Mouse (Mus musculus): ENCODE data around the gene Il9r.

The Il9r gene

DNA sequence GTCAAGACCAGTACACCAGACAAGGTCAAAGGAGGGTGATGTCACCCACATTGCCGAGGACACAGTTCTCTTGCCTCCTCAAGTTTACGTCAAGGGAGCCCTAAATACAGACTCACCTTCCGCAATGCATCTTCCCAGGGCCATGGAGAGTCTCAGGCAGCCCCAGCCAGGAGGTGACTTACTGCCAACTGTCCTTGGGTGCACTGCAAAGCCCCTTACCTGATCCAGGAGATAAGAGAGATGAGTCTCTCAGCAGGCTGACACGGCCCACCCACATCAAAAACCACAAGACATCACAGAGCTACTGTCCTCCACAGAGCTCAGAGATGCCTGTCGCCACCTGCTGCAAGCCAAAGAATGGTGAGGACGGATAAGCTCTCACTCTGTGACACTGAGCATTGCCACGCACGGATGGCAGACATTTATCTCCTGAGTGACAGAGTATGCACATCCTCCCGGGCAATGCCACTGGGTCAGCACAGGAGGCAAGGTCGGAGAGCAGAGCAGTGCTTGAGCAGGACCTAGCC, at the start of gene Il9r:
TSS of gene Il9r (minus strand) at position 205 of the 527 bp plus-strand sequence.
- peak; percentile 39 for DNase-seq

DNA sequence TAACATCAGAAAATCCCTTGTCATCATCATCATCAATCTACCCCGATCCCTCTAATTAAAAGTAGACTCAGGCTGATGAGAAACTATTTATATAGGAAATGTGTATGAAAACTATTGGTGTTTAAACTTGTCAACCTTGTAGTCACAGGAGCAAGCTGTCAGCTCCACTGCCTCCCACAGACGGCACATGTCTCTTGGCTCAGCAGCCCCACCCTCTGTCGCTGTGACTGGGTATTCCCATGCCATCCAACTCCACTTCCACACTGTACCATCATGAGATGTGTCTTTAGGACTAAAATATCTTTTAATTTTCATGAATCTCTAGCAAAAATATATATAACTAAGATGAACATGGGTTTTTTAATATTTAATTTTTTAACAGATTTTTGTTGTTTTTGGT, 48.3 kb upstream of the Il9r start:
- DNase-seq, result peak; percentile 77

DNA sequence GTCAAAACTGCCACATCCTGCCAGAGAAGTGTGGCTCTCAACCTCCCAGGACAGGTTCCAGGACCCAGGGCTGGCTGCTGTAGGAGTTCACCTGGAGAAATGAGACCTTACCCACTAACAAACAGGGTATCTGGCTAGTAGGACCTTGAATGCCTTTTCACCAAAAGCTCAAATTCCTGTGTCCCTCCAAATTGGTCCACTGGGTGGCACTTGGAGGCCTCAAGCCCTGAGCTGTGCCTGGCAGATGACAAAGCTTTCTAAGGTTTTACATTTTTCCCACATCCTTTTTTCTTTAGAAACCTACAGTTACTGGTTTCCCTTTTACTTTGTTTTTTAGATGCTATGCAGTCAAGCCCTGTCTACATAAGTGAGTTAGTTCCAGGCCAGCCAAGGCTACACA, 47.0 kb upstream of the Il9r start:
- DNase-seq, result peak; percentile 77

DNA sequence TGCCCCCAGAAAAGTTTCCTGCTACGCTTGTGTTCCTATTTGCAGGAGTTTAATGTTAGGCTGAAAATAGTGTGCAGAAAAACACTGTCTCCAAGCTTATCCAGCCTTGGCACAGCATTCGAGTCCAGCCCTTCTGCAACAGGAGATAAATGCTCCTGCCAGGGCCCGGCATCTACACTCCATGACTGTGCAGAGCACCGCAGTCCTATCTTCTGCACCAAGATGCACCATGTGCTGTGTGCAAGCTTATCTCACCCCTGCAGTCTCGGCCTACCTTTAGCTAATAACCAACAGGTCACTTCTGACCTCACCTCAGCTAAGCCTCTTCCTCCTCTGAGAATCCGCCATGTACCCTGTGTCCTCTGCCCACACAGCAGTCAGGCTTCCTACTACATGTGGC, 45.5 kb upstream of the Il9r start:
- peak; percentile 94 for DNase-seq

DNA sequence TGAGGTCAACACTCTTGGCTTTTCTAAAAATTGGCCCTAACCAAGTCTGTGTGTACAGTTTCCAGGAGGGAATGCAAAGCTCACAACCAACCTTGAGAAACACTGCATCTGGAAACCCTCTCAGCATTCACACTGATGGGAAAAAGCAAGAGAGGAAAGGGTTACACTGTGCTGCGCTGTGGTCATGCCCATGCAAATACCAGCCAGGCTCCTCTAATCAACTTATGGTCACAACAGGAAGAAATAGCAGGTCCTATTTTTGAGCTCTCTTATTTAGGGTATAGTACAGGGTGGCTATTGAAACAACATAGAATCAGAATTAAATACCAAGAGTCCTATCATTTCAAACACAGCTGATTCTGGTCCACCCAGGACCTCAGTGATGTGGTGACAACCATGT, 44.5 kb upstream of the Il9r start:
- DNase-seq, result no peak

DNA sequence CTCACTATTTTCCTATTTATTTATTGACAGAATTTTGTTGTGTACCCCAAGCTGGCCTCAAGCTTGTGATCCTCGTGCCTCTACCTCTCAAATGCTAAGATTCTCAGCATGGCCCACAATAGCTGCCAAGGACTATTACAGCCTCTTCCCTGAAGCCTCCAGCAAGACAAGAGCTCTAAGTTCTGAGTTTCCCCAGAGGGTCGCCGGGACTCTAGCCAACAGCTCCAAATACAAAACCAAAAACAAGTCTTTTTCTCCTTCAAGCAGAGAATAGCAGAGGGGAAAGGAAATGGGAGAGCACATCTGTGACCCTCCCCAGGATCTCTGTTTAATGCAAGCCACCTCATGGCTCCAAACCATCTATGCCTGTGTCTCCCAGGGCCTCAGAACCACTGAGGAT, 44.0 kb upstream of the Il9r start:
- DNase-seq, result no peak

DNA sequence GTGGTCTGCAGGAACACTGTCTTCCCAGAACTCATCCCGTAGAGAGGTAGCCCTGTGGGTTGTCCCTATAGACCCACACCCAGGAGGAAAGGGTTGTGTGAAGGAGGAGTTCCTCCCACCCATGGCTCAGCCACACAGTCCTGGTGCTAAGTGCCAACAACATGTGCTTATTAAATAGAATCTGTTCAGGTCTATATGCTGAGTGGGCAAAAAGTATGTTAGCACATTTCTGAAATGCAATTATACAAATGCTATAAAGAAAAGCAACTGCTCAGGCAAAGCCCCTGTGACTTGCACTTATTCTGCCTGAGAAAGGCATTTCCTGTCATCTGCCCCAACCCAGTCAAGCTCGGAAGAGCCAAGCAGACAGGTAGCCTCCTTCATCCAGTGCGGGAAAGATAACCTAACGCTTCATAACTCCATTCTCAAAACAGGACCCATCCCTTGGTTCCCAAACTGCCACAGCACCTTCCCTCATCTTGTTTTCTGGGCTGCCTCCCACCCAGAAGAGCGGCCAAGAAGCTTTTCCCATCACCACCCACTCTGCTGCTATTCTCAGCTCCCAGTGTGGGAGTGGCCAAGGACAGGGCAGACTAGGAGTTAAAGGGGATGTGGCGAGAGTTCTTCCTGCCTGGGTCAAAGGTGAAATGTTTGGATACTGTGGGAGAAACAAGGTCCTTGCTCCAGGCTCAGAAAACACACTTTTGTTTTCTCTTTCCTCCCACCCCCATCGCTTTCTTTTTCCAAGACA, 43.3 kb upstream of the Il9r start:
- DNase-seq, result peak; percentile 58

DNA sequence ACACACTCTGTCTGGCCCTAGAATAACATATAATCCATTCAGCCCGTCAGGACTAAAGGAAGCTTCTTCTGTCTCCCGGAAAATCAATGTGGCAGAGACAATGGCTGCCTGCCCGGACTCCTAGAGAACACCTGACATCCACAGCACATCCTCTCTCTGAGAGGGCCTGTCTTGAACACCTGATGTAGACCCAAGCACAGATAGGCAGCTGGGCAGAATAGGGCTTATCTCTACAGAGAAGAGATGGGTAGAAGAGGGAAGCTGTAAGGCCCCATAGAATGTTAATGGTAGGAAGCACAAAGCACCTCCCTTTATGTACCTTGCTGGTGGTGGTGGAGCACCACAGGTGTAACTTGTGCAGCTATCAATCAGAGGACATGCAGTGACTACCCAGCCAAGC, 42.1 kb upstream of the Il9r start:
- DNase-seq, result peak; percentile 60

DNA sequence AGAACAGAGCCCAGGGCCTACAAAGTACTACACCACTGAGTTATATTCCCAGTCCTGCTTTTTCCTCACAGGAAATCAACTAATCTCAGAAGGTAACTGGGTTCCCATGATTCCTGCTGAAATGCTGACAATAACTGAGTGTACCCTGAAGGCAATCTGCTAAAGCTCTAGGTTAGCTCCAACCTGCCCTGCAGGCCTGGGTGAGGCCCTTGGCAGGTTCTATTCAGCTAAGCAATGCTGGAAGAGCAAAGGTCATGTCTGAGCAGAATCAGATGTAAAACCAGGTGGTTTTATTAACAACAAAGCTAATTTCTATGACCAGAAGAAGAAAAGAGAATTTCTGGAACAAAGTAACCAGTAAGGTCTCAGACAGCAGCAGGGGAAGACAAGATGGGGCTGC, 41.3 kb upstream of the Il9r start:
- DNase-seq, result no peak

DNA sequence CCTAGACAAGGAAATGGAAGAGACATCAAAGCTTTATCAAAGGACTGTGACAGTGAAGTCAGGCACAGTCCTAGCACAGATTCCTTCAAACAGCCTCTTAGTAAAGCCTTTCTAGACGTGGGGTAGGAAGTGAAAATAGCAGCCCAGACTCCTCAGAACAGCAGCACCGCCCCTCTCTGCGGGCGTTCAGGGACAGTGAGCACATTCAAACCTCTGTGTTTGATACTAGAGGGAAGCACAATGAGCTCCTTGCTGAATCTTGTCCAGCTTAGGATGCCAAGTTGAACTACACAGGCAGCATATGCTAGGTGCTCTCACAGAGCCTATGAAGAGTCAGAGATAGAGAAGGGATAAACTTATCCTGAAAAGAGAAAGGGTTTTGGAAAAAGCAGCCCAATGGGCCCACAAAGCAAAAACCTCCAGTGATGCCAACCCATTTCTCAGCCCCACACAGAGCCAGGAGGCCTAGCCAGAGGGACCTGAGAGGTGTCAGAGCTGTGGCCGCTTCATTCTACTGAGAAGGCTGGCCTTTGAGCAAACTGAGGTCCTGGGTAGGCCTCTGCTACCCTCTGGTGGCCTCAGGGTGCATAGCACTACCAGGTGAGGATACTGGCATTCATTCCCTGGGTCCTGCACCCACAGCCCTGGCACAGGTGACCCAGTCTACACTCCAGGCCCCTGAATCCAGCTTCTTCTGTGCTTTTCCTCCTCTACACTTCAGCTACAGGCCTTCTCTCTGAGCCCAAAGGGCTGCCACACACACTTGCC, 38.2 kb upstream of the Il9r start:
- peak; percentile 86 for DNase-seq

DNA sequence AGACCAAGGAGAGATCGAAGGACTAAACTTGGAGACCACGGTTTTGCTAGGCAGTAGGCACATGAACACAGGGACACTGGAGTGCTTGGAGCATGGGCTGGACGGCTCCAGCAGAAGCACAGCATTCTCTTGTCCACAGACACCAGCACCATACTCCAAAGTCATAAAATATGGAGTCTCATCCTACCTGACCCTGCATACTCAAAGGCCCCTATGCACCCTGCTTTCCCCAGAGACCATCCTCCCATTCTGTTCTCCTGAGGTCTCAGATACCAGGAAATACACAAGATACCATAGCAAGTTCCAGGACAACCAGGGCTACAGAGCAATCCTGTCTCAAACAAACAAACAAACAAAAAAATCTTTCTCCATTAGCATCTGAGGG, 37.3 kb upstream of the Il9r start:
- no peak for DNase-seq

DNA sequence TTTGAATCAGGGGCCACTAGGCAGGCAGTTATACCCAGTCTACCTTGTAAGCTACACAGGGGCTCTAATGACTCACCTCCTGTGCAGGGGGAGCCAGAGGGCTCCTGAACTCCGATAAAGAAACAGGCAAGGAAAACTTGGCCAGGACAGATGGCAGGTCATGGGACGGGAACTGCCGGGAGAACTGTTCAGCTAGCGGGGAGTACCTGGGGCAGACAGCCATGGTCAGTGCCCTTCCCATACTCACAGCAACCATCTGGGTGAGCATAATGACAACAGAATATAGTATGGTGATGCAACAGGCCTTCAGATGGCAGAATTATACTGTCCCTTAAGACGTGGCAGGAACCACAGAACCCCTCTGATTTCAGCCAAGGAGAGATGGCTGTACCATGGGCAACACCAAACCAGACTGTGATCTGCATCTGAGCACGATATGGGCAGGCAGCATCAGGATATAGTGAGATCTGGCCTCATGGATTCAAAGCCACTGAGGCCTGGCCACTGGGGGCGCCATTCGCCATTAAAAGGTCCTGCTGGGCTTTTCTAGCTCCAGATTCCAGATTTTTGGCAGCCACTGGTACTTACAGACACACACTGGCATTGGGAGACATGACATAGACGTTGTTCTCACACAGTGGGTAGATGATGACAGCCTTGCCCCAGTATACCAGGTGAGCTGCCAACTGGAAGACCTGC, 36.8 kb upstream of the Il9r start:
- peak; percentile 81 for DNase-seq

DNA sequence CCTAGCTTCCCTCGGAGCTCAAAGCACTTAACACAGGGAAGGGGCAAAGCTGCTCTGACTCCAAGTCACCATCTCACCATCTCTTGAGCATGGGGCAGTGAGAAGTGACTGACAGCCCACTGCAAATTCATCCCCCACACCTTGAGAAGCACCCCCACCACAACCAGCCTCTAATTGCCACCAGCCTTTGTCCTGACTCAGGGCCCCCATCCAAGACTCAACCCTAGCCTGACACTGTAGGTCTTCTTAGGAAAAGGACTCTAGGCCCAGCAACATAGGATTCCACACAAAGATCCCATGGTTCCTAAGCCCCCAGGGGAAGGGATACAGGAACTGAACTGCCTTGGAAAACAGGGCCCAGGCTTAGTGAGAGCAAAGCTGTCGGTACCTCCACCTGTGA, 36.1 kb upstream of the Il9r start:
- no peak for DNase-seq

DNA sequence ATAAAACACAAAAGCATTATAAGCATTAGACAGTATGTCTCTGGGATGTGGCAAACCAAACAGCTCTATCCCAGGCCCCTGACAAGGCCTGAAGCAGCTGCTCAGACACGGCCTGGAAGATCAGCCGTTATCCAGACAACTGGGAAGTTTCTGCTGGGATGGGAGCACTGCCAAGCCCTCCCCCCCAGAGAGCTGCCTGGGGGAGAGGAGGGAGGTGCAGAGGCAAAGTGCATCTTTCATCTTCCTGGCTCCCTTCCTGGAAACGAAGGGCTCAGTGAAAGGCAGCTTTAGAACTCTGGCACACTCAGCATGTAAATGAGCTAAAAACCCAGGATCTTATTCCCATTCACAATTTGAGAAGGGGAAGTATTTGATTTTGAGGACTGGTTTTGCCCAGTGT, 35.6 kb upstream of the Il9r start:
- peak; percentile 53 for DNase-seq

DNA sequence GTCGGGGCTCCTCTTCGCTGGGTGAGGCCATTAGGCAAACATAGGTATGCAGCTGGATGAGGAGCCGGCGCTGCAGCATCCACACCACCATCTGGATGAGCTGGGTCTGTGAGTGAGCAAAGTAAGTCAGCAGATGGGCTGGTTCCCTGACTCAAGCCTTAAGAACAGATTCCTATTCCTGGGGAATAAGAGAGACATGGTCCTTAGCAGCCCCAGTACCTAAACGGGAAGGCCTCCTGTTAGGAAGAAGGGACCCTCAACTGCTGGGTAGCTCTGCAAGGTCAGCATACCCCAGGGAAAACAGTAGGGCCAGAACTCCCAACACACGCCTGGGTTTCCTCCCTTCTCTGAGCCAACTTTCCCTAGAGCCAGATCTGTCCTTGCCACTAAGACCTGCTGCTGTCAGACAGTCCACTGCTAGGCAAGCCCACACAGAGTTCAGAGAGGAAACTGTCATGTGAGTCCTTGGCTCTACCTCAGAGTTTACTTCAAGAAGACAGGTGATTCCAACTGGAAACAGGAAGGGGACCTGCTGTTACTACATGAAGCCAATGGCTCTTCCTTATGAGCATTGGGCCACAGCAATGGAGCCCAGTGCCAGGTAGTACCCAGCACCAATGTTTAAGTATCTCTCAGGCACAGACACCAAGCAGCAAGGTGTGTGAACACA, 34.9 kb upstream of the Il9r start:
- DNase-seq, result no peak

DNA sequence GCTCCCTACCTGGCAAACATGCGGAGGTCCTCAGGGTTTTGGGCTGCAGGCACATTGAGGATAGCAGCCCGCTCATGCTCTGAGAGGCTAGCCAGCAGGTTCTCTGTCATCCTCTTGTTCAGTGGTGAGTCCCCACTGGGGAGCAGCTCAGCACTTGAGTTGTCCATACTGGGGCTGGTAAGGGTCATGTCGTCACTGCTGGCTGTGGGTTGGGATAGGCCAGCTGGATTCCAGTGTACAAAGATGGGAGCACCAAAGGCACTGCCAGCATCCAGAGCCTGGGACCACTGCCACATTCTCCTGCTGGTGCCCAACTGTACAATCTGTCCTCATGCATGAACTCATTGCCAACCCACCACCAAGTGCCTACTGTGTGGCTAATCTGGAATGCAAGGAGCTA, 33.8 kb upstream of the Il9r start:
- DNase-seq, result no peak

DNA sequence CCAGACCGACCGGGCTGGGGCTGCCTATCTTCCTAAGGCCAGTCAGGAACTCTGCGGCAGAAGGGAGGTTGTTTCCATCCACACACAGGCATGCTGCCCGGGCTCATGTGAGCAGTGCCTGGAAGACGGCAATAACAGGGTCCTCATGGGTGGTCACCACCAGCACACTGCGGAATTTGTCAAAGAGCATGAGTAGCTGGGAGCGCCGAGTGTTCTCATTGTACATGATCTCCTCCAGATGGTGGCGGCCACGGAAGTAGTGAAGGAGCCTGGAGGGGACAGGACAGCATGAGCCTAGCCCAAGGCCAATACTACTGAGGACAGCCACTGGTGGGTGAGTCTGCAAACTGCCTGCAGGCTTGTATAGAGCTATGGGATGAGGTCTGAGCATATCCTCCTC, 32.8 kb upstream of the Il9r start:
- no peak for DNase-seq

DNA sequence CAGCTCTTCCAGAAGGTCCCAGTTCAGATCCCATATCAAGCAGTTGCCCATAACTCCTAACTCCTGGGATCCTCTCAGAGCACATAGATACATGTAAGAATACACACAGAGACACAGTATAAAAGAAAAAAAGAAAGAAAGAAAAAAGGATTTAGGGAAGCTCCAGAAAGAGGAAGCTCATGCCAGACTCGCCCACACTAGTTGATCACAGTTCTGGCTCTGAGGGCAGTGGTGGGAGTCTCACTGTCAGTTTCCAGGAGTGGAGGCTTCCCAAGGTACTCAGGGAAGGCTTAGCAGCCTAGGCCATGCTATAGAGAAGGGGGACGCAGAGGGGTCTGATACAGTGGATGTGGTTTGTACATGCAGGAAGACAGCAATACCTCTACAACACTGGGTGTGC, 31.0 kb upstream of the Il9r start:
- DNase-seq, result no peak

DNA sequence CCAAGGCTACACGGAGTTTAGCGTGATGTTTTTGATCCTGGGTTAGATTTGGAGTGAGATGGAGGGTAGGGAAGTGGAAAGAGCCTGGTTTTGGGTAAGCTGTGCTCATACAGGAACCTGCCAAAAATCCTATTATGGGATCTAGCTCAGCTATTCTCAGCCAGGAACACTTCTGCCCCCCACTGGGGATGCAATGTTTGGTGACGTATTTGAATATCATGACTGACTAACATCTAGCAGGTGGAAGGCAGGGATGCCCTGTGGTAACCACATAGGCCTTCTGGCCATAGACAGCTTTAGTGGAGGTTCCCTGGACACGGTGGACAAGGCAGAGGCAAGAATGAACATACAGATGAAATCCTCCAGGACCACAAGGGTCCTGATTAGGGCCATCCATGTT, 30.1 kb upstream of the Il9r start:
- no peak for DNase-seq

DNA sequence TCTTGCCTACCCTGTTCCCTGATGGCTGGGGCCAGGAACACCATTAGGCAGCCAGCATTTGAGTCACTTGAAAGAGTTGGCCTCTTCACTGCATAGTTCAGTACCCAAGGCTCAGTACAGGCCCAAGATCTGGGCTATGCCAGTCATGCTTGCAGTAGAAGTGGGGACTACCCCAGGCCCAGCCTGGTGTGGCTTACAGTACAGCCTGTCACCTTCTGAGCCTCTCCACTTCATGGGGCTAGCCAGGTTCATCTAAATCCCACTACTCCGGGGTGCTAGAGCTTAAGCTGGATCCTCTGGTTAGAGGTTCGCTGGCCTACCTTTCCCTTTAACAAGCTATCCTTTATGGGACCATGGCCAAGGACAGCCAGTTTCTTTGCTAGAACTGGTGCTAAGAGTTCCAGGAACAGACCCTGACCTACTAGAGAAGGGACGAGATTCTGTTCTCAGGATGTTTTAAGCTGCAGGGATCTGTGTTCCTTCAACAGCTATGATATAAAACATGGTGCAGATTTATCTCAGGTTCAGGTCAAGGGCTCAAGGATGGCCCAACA, 28.3 kb upstream of the Il9r start:
- DNase-seq, result no peak

DNA sequence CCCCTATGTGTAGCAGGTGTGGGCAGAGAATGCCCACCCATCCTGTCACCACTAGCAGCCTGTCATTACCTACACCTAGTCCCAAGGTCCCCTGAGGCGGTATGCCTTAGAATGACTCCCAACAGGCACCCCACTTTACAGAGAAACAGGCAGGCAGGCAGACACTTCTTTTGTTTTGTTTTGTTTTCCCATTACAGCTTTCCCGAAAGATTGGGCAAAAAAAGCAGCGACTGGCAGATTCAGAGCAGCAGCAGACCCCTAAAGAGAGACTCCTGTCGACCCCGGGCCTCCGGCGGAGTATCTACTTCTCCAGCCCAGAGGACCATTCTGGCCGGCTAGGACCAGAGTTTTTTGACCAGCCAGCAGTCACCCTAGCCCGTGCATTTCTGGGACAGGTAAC, 27.5 kb upstream of the Il9r start:
- DNase-seq, result no peak

DNA sequence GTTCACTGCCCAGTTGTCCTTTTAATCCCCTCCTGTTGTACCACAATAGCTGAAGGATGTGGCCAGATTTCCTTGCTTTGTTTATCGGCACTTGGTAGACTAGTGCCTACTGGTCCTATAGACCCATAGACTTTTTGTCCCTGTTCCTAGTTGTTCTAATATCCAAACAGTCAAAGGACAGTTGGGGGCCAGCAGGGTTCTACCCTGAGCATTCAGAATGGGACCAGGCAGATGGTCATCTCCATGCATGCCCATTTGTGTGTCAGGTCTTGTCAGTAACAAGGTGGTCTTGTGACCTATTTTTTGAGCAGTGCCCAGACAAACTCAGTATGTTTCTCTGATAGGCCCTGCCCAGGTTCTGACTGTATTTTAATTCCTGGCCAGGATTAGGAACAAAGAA, 27.0 kb upstream of the Il9r start:
- no peak for DNase-seq

Measured in liver (tissue).